Comparison of ENCODE assay signal across 8 mouse cellular contexts in the genomic region with DNA sequence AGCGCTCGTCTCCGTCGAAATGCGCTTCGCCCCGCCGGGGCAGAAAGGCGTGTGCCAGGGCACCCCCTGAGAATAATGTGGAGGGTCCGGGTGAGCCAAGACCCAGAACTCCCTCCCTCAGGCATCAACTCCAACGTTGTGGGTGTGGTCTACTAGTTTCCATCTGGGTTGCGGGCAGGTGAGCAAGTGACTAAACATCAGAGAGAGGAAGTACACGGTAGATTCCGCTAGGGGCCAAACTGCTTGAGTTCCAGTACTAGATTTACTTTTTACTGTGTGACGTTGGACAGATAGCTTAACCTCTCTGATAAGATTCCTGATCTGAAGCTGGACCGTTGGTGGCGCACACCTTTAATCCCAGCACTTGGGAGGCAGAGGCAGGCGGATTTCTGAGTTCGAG. TPM values are rescaled to one million over a fixed set of nuclear protein-coding genes. Genes with fewer than 3 reads are reported as not detected.
DNase-seq lines count a peak whose midpoint lies in the region; ATAC-seq and TF ChIP-seq lines count a peak whose summit lies in the region.

No protein-coding gene starts in this region.

- H3K4me3 ChIP-seq in neural tube, embryonic 11.5 days (ENCODE audit: low read depth, low read length), result no peak overlapping the region
- peak overlapping the region; percentile 15 for H3K4me3 ChIP-seq in embryonic facial prominence, embryonic 15.5 days (replicated peaks)
- peak overlapping the region; percentile 15 for H3K4me3 ChIP-seq in limb, embryonic 14.5 days (replicated peaks; ENCODE audit: low read length)

- no peak overlapping the region for H3K27ac ChIP-seq in neural tube, embryonic 11.5 days (ENCODE audit: low read depth, low read length)
- no peak overlapping the region for H3K27ac ChIP-seq in embryonic facial prominence, embryonic 15.5 days (replicated peaks)
- no peak overlapping the region for H3K27ac ChIP-seq in limb, embryonic 14.5 days (replicated peaks; ENCODE audit: low read depth, low read length)

- 0 out of 2 replicates have a peak, but pooled peaks cover 2% of the 10 kb centered on the region for H3K4me1 ChIP-seq in neural tube, embryonic 11.5 days (ENCODE audit: control insufficient read depth, insufficient read depth, low read length)
- H3K4me1 ChIP-seq in embryonic facial prominence, embryonic 15.5 days, result peaks cover 35% of the 10 kb centered on the region
- H3K4me1 ChIP-seq in limb, embryonic 14.5 days (ENCODE audit: control insufficient read depth, insufficient read depth, low read length), result peaks cover 9% of the 10 kb centered on the region; the same call in 1 of the 2 replicates

- no peak for ATAC-seq in neural tube, embryonic 11.5 days (ENCODE audit: insufficient read depth, low FRiP score, low TSS enrichment)
- no peak for ATAC-seq in embryonic facial prominence, embryonic 15.5 days (ENCODE audit: insufficient number of reproducible peaks, low FRiP score, low TSS enrichment, low read depth)
- ATAC-seq in limb, embryonic 14.5 days (ENCODE audit: low FRiP score, low read depth), result no peak
- ATAC-seq in erythroblast, adult 5-6 weeks (replicated peaks; ENCODE audit: low FRiP score, poor library complexity, severe bottlenecking), result no peak

- 27% methylated on average over 19 of the region's 19 CpGs for WGBS in neural tube, embryonic 11.5 days
- WGBS in embryonic facial prominence, embryonic 15.5 days, result 27% methylated on average over 19 of the region's 19 CpGs
- 31% methylated on average over 19 of the region's 19 CpGs for WGBS in limb, embryonic 14.5 days

- DNase-seq in neural tube, embryonic 11.5 days (ENCODE audit: low spot score), result no peak
- DNase-seq in neural tube, embryonic 10.5 days (ENCODE audit: extremely low spot score, low spot score), result no peak
- no peak for DNase-seq in limb, embryonic 14.5 days (ENCODE audit: low spot score)
- DNase-seq in splenic B cell, adult 2 months (ENCODE audit: low read depth, low spot score), result peak; percentile 63
- no peak for DNase-seq in ovary, postnatal 36 days (ENCODE audit: low spot score)
- no peak for DNase-seq in right cerebral cortex, postnatal 14 days

- H3K9me3 ChIP-seq in neural tube, embryonic 11.5 days (ENCODE audit: control insufficient read depth, low read length), result no peaks in the 10 kb centered on the region
- no peaks in the 10 kb centered on the region for H3K9me3 ChIP-seq in embryonic facial prominence, embryonic 15.5 days (replicated peaks)
- no peaks in the 10 kb centered on the region for H3K9me3 ChIP-seq in limb, embryonic 14.5 days (ENCODE audit: control insufficient read depth, low read length)

- no peak for TF ChIP-seq POLR2A in limb, embryonic 14.5 days (IDR thresholded peaks at IDR 0.05; ENCODE audit: borderline replicate concordance, extremely low read depth, insufficient read depth, insufficient read length)

- peak overlapping the region; percentile 30 for H3K4me2 ChIP-seq in neural tube, embryonic 11.5 days (ENCODE audit: low read depth)
- peak overlapping the region; percentile 44 for H3K4me2 ChIP-seq in embryonic facial prominence, embryonic 15.5 days (replicated peaks)
- peak overlapping the region; percentile 35 for H3K4me2 ChIP-seq in limb, embryonic 14.5 days (replicated peaks; ENCODE audit: low read depth, low read length, severe bottlenecking)

- no peaks in the 10 kb centered on the region for H3K36me3 ChIP-seq in neural tube, embryonic 11.5 days (ENCODE audit: control insufficient read depth, insufficient read depth, low read length)
- no peaks in the 10 kb centered on the region for H3K36me3 ChIP-seq in embryonic facial prominence, embryonic 15.5 days
- no peaks in the 10 kb centered on the region for H3K36me3 ChIP-seq in limb, embryonic 14.5 days (ENCODE audit: control insufficient read depth, insufficient read depth, low read length)
- H3K36me3 ChIP-seq in splenic B cell, adult 2 months (ENCODE audit: control insufficient read depth, insufficient read depth, low read length, poor library complexity, severe bottlenecking), result no peaks in the 10 kb centered on the region

- H3K27me3 ChIP-seq in neural tube, embryonic 11.5 days (ENCODE audit: control insufficient read depth, insufficient read depth, low read length), result peaks cover 47% of the 10 kb centered on the region
- peaks cover 63% of the 10 kb centered on the region for H3K27me3 ChIP-seq in embryonic facial prominence, embryonic 15.5 days
- peaks cover 56% of the 10 kb centered on the region for H3K27me3 ChIP-seq in limb, embryonic 14.5 days (ENCODE audit: control insufficient read depth, insufficient read depth, low read length)
- no peaks in the 10 kb centered on the region for H3K27me3 ChIP-seq in splenic B cell, adult 2 months (ENCODE audit: control insufficient read depth, insufficient read depth, low read length, poor library complexity, severe bottlenecking)

- no peak overlapping the region for H3K9ac ChIP-seq in neural tube, embryonic 11.5 days (ENCODE audit: low read length)
- no peak overlapping the region for H3K9ac ChIP-seq in embryonic facial prominence, embryonic 15.5 days
- H3K9ac ChIP-seq in limb, embryonic 14.5 days (ENCODE audit: low read depth, low read length, severe bottlenecking), result no peak overlapping the region

RNA-seq across cellular contexts. Expression of a gene that starts 7.5 kb away (rescaled TPM):
- polyA plus RNA-seq in neural tube, embryonic 11.5 days (2014; fragmentation: Nextera tagmentation; extraction: Ambion mirVana), result 0.31 and 0.92 TPM in 2 replicates
- polyA plus RNA-seq in embryonic facial prominence, embryonic 15.5 days (2015; fragmentation: Nextera tagmentation; extraction: Ambion mirVana), result 0.57 and 0.58 TPM in 2 replicates
- polyA plus RNA-seq in limb, embryonic 14.5 days (2012; rRNA removed), result 0.57 and 1.2 TPM in 2 replicates
- 0.33 and 0.39 TPM in 2 replicates for polyA plus RNA-seq in limb, embryonic 14.5 days (2014; fragmentation: Nextera tagmentation; extraction: Ambion mirVana)
- total RNA-seq in erythroblast, adult 5-6 weeks (2015; ENCODE audit: low replicate concordance), result 3.8 and 8.2 TPM in 2 replicates
- total RNA-seq in erythroblast, adult 5-6 weeks (2017; ENCODE audit: low replicate concordance), result 8.9 and 24.8 TPM in 2 replicates

RNA-seq across cellular contexts. Expression of a gene that starts 15.7 kb away (rescaled TPM):
- polyA plus RNA-seq in neural tube, embryonic 11.5 days (2014; fragmentation: Nextera tagmentation; extraction: Ambion mirVana), result 0.08 TPM in 1 of 2 replicates, not detected in the other
- polyA plus RNA-seq in embryonic facial prominence, embryonic 15.5 days (2015; fragmentation: Nextera tagmentation; extraction: Ambion mirVana), result 0.64 and 0.91 TPM in 2 replicates
- 0.03 and 0.04 TPM in 2 replicates for polyA plus RNA-seq in limb, embryonic 14.5 days (2012; rRNA removed)
- polyA plus RNA-seq in limb, embryonic 14.5 days (2014; fragmentation: Nextera tagmentation; extraction: Ambion mirVana), result not detected in 2 replicates
- not detected in 2 replicates for total RNA-seq in erythroblast, adult 5-6 weeks (2015; ENCODE audit: low replicate concordance)
- total RNA-seq in erythroblast, adult 5-6 weeks (2017; ENCODE audit: low replicate concordance), result not detected in 2 replicates

RNA-seq across cellular contexts. Expression of a gene that starts 17.9 kb away (rescaled TPM):
- 3.1 and 3.2 TPM in 2 replicates for polyA plus RNA-seq in neural tube, embryonic 11.5 days (2014; fragmentation: Nextera tagmentation; extraction: Ambion mirVana)
- polyA plus RNA-seq in embryonic facial prominence, embryonic 15.5 days (2015; fragmentation: Nextera tagmentation; extraction: Ambion mirVana), result 2.6 and 3.2 TPM in 2 replicates
- polyA plus RNA-seq in limb, embryonic 14.5 days (2012; rRNA removed), result 4.6 and 5.7 TPM in 2 replicates
- polyA plus RNA-seq in limb, embryonic 14.5 days (2014; fragmentation: Nextera tagmentation; extraction: Ambion mirVana), result 2.4 and 3.6 TPM in 2 replicates
- total RNA-seq in erythroblast, adult 5-6 weeks (2015; ENCODE audit: low replicate concordance), result 0.63 TPM in 1 of 2 replicates, not detected in the other
- total RNA-seq in erythroblast, adult 5-6 weeks (2017; ENCODE audit: low replicate concordance), result 0.42 and 1.7 TPM in 2 replicates

RNA-seq across cellular contexts. Expression of a gene that starts 27.9 kb away (rescaled TPM):
- 9.1 TPM in 2 replicates for polyA plus RNA-seq in neural tube, embryonic 11.5 days (2014; fragmentation: Nextera tagmentation; extraction: Ambion mirVana)
- polyA plus RNA-seq in embryonic facial prominence, embryonic 15.5 days (2015; fragmentation: Nextera tagmentation; extraction: Ambion mirVana), result 11.1 and 13.5 TPM in 2 replicates
- 60.0 and 103 TPM in 2 replicates for polyA plus RNA-seq in limb, embryonic 14.5 days (2012; rRNA removed)
- polyA plus RNA-seq in limb, embryonic 14.5 days (2014; fragmentation: Nextera tagmentation; extraction: Ambion mirVana), result 8.3 and 10.9 TPM in 2 replicates
- 20.9 and 35.2 TPM in 2 replicates for total RNA-seq in erythroblast, adult 5-6 weeks (2015; ENCODE audit: low replicate concordance)
- 24.5 and 33.2 TPM in 2 replicates for total RNA-seq in erythroblast, adult 5-6 weeks (2017; ENCODE audit: low replicate concordance)

RNA-seq across cellular contexts. Expression of a gene that starts 36.1 kb away (rescaled TPM):
- 7.0 and 7.2 TPM in 2 replicates for polyA plus RNA-seq in neural tube, embryonic 11.5 days (2014; fragmentation: Nextera tagmentation; extraction: Ambion mirVana)
- polyA plus RNA-seq in embryonic facial prominence, embryonic 15.5 days (2015; fragmentation: Nextera tagmentation; extraction: Ambion mirVana), result 3.2 and 3.9 TPM in 2 replicates
- 8.4 and 12.3 TPM in 2 replicates for polyA plus RNA-seq in limb, embryonic 14.5 days (2012; rRNA removed)
- polyA plus RNA-seq in limb, embryonic 14.5 days (2014; fragmentation: Nextera tagmentation; extraction: Ambion mirVana), result 2.2 and 2.4 TPM in 2 replicates
- total RNA-seq in erythroblast, adult 5-6 weeks (2015; ENCODE audit: low replicate concordance), result not detected in 2 replicates
- total RNA-seq in erythroblast, adult 5-6 weeks (2017; ENCODE audit: low replicate concordance), result not detected in 2 replicates
